Mouse (Mus musculus): ENCODE data around the gene Mtmr12.

- TF ChIP-seq CTCF (IDR thresholded peaks at IDR 0.05; ENCODE audit: low read depth, low read length) = no peak
- TF ChIP-seq POLR2A (IDR thresholded peaks at IDR 0.05; ENCODE audit: insufficient read depth, low read length) = no peak
These were observed 106.6 kb downstream of the Mtmr12 start for GRCm38 (mm10) chr15:12311465-12311864.
